Mouse (Mus musculus): ENCODE measurements around the gene Wdr62. TPM values are rescaled to one million over a fixed set of nuclear protein-coding genes. Genes with fewer than 3 reads are reported as not detected.

Wdr62 gene
- polyA plus RNA-seq, 1 experiment from 2014 or later = 7.1 TPM

GRCm38 (mm10) chr7:30222205-30222604, 58.0 kb downstream of the Wdr62 start:
- Histone ChIP-seq H3K27me3 (ENCODE audit: control insufficient read depth, insufficient read depth, low read length) (no peaks in the 10 kb centered on the region), H3K4me3 (replicated peaks; ENCODE audit: low read length) (no peak overlapping the region), H3K27ac (ENCODE audit: low read length) (no peak overlapping the region), H3K36me3 (ENCODE audit: control insufficient read depth, insufficient read depth, low read length) (peaks cover 27% of the 10 kb centered on the region), H3K4me2 (ENCODE audit: low read depth, low read length) (no peak overlapping the region), H3K9me3 (replicated peaks; ENCODE audit: control insufficient read depth, low read length) (no peaks in the 10 kb centered on the region), H3K9ac (ENCODE audit: low read length) (no peak overlapping the region), H3K4me1 (ENCODE audit: control insufficient read depth, insufficient read depth, low read length) (0 out of 2 replicates have a peak, but pooled peaks cover 6% of the 10 kb centered on the region)
- no peak for ATAC-seq (ENCODE audit: insufficient read depth, low FRiP score)
- WGBS = 85% methylated on average over 5 of the region's 5 CpGs

GRCm38 (mm10) chr7:30221433-30221832, 58.8 kb downstream of the Wdr62 start:
- no peak for ATAC-seq (ENCODE audit: insufficient read depth, low FRiP score)
- WGBS = 83% methylated on average over 3 of the region's 3 CpGs
- H3K9ac ChIP-seq (ENCODE audit: low read length) = no peak overlapping the region
- H3K36me3 ChIP-seq (ENCODE audit: control insufficient read depth, insufficient read depth, low read length) = peaks cover 21% of the 10 kb centered on the region
- H3K4me3 ChIP-seq (replicated peaks; ENCODE audit: low read length) = no peak overlapping the region
- no peak overlapping the region for H3K27ac ChIP-seq (ENCODE audit: low read length)
- H3K27me3 ChIP-seq (ENCODE audit: control insufficient read depth, insufficient read depth, low read length) = no peaks in the 10 kb centered on the region
- no peak overlapping the region for H3K4me2 ChIP-seq (ENCODE audit: low read depth, low read length)
- H3K4me1 ChIP-seq (ENCODE audit: control insufficient read depth, insufficient read depth, low read length) = 0 out of 2 replicates have a peak, but pooled peaks cover 6% of the 10 kb centered on the region
- no peaks in the 10 kb centered on the region for H3K9me3 ChIP-seq (replicated peaks; ENCODE audit: control insufficient read depth, low read length)

GRCm38 (mm10) chr7:30220008-30220356, 60.2 kb downstream of the Wdr62 start:
- peak overlapping the region; percentile 57 for H3K4me3 ChIP-seq (replicated peaks; ENCODE audit: low read length)
- 0 out of 2 replicates have a peak, but pooled peaks cover 6% of the 10 kb centered on the region for H3K4me1 ChIP-seq (ENCODE audit: control insufficient read depth, insufficient read depth, low read length)
- WGBS = 17% methylated on average over 11 of the region's 11 CpGs
- H3K36me3 ChIP-seq (ENCODE audit: control insufficient read depth, insufficient read depth, low read length) = peaks cover 11% of the 10 kb centered on the region
- H3K27ac ChIP-seq (ENCODE audit: low read length) = peak overlapping the region; percentile 36; the same call in 1 of the 2 replicates
- H3K9me3 ChIP-seq (replicated peaks; ENCODE audit: control insufficient read depth, low read length) = no peaks in the 10 kb centered on the region
- H3K9ac ChIP-seq (ENCODE audit: low read length) = peak overlapping the region; percentile 74
- 0 out of 2 replicates have a peak, but pooled peaks have one; percentile 62 for ATAC-seq (ENCODE audit: insufficient read depth, low FRiP score)
- H3K27me3 ChIP-seq (ENCODE audit: control insufficient read depth, insufficient read depth, low read length) = no peaks in the 10 kb centered on the region
- H3K4me2 ChIP-seq (ENCODE audit: low read depth, low read length) = peak overlapping the region; percentile 99

GRCm38 (mm10) chr7:30219293-30220007, 60.8 kb downstream of the Wdr62 start:
- peaks cover 10% of the 10 kb centered on the region for H3K36me3 ChIP-seq (ENCODE audit: control insufficient read depth, insufficient read depth, low read length)
- no peaks in the 10 kb centered on the region for H3K27me3 ChIP-seq (ENCODE audit: control insufficient read depth, insufficient read depth, low read length)
- H3K4me1 ChIP-seq (ENCODE audit: control insufficient read depth, insufficient read depth, low read length) = 0 out of 2 replicates have a peak, but pooled peaks cover 6% of the 10 kb centered on the region
- H3K4me2 ChIP-seq (ENCODE audit: low read depth, low read length) = peak overlapping the region; percentile 99
- peak overlapping the region; percentile 57 for H3K4me3 ChIP-seq (replicated peaks; ENCODE audit: low read length)
- WGBS = 3% methylated on average over 16 of the region's 16 CpGs
- peak overlapping the region; percentile 74 for H3K9ac ChIP-seq (ENCODE audit: low read length)
- H3K27ac ChIP-seq (ENCODE audit: low read length) = peak overlapping the region; percentile 36; the same call in 1 of the 2 replicates
- H3K9me3 ChIP-seq (replicated peaks; ENCODE audit: control insufficient read depth, low read length) = no peaks in the 10 kb centered on the region
- peak; percentile 67; the same call in 1 of the 2 replicates for ATAC-seq (ENCODE audit: insufficient read depth, low FRiP score)

GRCm38 (mm10) chr7:30217277-30217676, 62.9 kb downstream of the Wdr62 start:
- no peaks in the 10 kb centered on the region for H3K9me3 ChIP-seq (replicated peaks; ENCODE audit: control insufficient read depth, low read length)
- WGBS = 73% methylated on average over 2 of the region's 2 CpGs
- no peaks in the 10 kb centered on the region for H3K36me3 ChIP-seq (ENCODE audit: control insufficient read depth, insufficient read depth, low read length)
- no peak overlapping the region for H3K4me2 ChIP-seq (ENCODE audit: low read depth, low read length)
- 0 out of 2 replicates have a peak, but pooled peaks cover 6% of the 10 kb centered on the region for H3K4me1 ChIP-seq (ENCODE audit: control insufficient read depth, insufficient read depth, low read length)
- no peaks in the 10 kb centered on the region for H3K27me3 ChIP-seq (ENCODE audit: control insufficient read depth, insufficient read depth, low read length)
- no peak overlapping the region for H3K4me3 ChIP-seq (replicated peaks; ENCODE audit: low read length)
- no peak overlapping the region for H3K9ac ChIP-seq (ENCODE audit: low read length)
- no peak for ATAC-seq (ENCODE audit: insufficient read depth, low FRiP score)
- H3K27ac ChIP-seq (ENCODE audit: low read length) = no peak overlapping the region

- H3K4me1 ChIP-seq (ENCODE audit: control insufficient read depth, insufficient read depth, low read length) = 0 out of 2 replicates have a peak, but pooled peaks cover 6% of the 10 kb centered on the region
- no peaks in the 10 kb centered on the region for H3K9me3 ChIP-seq (replicated peaks; ENCODE audit: control insufficient read depth, low read length)
- H3K27me3 ChIP-seq (ENCODE audit: control insufficient read depth, insufficient read depth, low read length) = no peaks in the 10 kb centered on the region
- H3K9ac ChIP-seq (ENCODE audit: low read length) = peak overlapping the region; percentile 60; the same call in 1 of the 2 replicates
- H3K4me3 ChIP-seq (replicated peaks; ENCODE audit: low read length) = peak overlapping the region; percentile 26
- ATAC-seq (ENCODE audit: insufficient read depth, low FRiP score) = peak; percentile 79
- H3K4me2 ChIP-seq (ENCODE audit: low read depth, low read length) = peak overlapping the region; percentile 50
- H3K27ac ChIP-seq (ENCODE audit: low read length) = no peak overlapping the region; the same call in 1 of the 2 replicates
- WGBS = under 1% methylated on average over 16 of the region's 16 CpGs
- no peaks in the 10 kb centered on the region for H3K36me3 ChIP-seq (ENCODE audit: control insufficient read depth, insufficient read depth, low read length)
These were observed 63.5 kb downstream of the Wdr62 start for GRCm38 (mm10) chr7:30216723-30217151.

- Histone ChIP-seq H3K36me3 (ENCODE audit: control insufficient read depth, insufficient read depth, low read length) (no peaks in the 10 kb centered on the region), H3K27me3 (ENCODE audit: control insufficient read depth, insufficient read depth, low read length) (no peaks in the 10 kb centered on the region), H3K4me2 (ENCODE audit: low read depth, low read length) (no peak overlapping the region), H3K4me3 (replicated peaks; ENCODE audit: low read length) (no peak overlapping the region), H3K9ac (ENCODE audit: low read length) (no peak overlapping the region), H3K27ac (ENCODE audit: low read length) (no peak overlapping the region), H3K9me3 (replicated peaks; ENCODE audit: control insufficient read depth, low read length) (no peaks in the 10 kb centered on the region), H3K4me1 (ENCODE audit: control insufficient read depth, insufficient read depth, low read length) (0 out of 2 replicates have a peak, but pooled peaks cover 6% of the 10 kb centered on the region)
- 82% methylated on average over 3 of the region's 3 CpGs for WGBS
- no peak for ATAC-seq (ENCODE audit: insufficient read depth, low FRiP score)
These were observed 64.3 kb downstream of the Wdr62 start for GRCm38 (mm10) chr7:30215875-30216274.

- WGBS = 71% methylated on average over 3 of the region's 3 CpGs
- Histone ChIP-seq H3K4me3 (replicated peaks; ENCODE audit: low read length) (no peak overlapping the region), H3K4me1 (ENCODE audit: control insufficient read depth, insufficient read depth, low read length) (no peaks in the 10 kb centered on the region), H3K36me3 (ENCODE audit: control insufficient read depth, insufficient read depth, low read length) (no peaks in the 10 kb centered on the region), H3K27me3 (ENCODE audit: control insufficient read depth, insufficient read depth, low read length) (no peaks in the 10 kb centered on the region), H3K9me3 (replicated peaks; ENCODE audit: control insufficient read depth, low read length) (no peaks in the 10 kb centered on the region), H3K27ac (ENCODE audit: low read length) (no peak overlapping the region), H3K4me2 (ENCODE audit: low read depth, low read length) (no peak overlapping the region), H3K9ac (ENCODE audit: low read length) (no peak overlapping the region)
- no peak for ATAC-seq (ENCODE audit: insufficient read depth, low FRiP score)
These were observed 66.3 kb downstream of the Wdr62 start for GRCm38 (mm10) chr7:30213881-30214280.

GRCm38 (mm10) chr7:30211025-30211424, 69.2 kb downstream of the Wdr62 start:
- Histone ChIP-seq H3K4me1 (ENCODE audit: control insufficient read depth, insufficient read depth, low read length) (no peaks in the 10 kb centered on the region), H3K4me3 (replicated peaks; ENCODE audit: low read length) (no peak overlapping the region), H3K4me2 (ENCODE audit: low read depth, low read length) (no peak overlapping the region), H3K9me3 (replicated peaks; ENCODE audit: control insufficient read depth, low read length) (no peaks in the 10 kb centered on the region), H3K36me3 (ENCODE audit: control insufficient read depth, insufficient read depth, low read length) (no peaks in the 10 kb centered on the region), H3K27me3 (ENCODE audit: control insufficient read depth, insufficient read depth, low read length) (no peaks in the 10 kb centered on the region), H3K9ac (ENCODE audit: low read length) (no peak overlapping the region), H3K27ac (ENCODE audit: low read length) (no peak overlapping the region)
- no peak for ATAC-seq (ENCODE audit: insufficient read depth, low FRiP score)
- 31% methylated on average over 4 of the region's 4 CpGs for WGBS

All from stomach, embryonic 16.5 days (tissue).